In genomic region chr7:118502333-118502732, GRCm38 (mm10) we compare ENCODE assay signal across 31 mouse cellular contexts. TPM values are rescaled to one million over a fixed set of nuclear protein-coding genes. Genes with fewer than 3 reads are reported as not detected.
DNase-seq lines count a peak whose midpoint lies in the region; ATAC-seq and TF ChIP-seq lines count a peak whose summit lies in the region.
"Had no signal": no experiment of that assay in that cellular context is flagged by ENCODE, and none has a peak within 500 bp of the region (broad histone marks: within the 10 kb centered on the region; RNA-seq: fewer than 3 reads in every experiment).

No protein-coding gene starts in this region.

- in situ Hi-C loops in Patski (cut with MboI; ENCODE audit: low pct_unique_long_range_greater_than_20kb) = no loop called here

- DNase-seq in forebrain, postnatal 0 days = peak; percentile 13
- DNase-seq in midbrain, embryonic 11.5 days (ENCODE audit: low spot score, missing footprints) = no peak
- no peak for DNase-seq in Patski (ENCODE audit: low read depth, low spot score)
- DNase-seq in retina, postnatal 1 day = peak; percentile 55
- DNase-seq in cerebellum, adult 9-11 months = no peak
- DNase-seq: adrenal gland, adult 2 months; cerebellum, adult 11-12 months; gastrocnemius, postnatal 14 days; kidney, adult 9 months; kidney, postnatal 10 days; layer of hippocampus, adult 9-11 months; liver, embryonic 13.5 days; lung, adult 18-20 months; lung, postnatal 4 days; right cerebral cortex, postnatal 14 days had no signal

- ATAC-seq in forebrain, postnatal 0 days = peak; percentile 20; the same call in 1 of the 2 replicates
- ATAC-seq in forebrain, embryonic 13.5 days = no peak
- ATAC-seq in midbrain, embryonic 16.5 days = no peak
- ATAC-seq in midbrain, embryonic 11.5 days (ENCODE audit: low FRiP score) = no peak
- ATAC-seq in Patski = peak; percentile 28
- ATAC-seq: activated CD4-positive, CD25-positive, alpha-beta regulatory T cell, adult 4 months; forebrain, embryonic 16.5 days; intestine, embryonic 15.5 days; lung, postnatal 0 days; midbrain, embryonic 13.5 days had no signal

- no peaks in the 10 kb centered on the region for H3K36me3 ChIP-seq in forebrain, postnatal 0 days (ENCODE audit: insufficient read depth)
- H3K36me3 ChIP-seq in forebrain, embryonic 13.5 days (ENCODE audit: poor library complexity, severe bottlenecking) = no peaks in the 10 kb centered on the region
- H3K36me3 ChIP-seq in midbrain, embryonic 16.5 days (ENCODE audit: control insufficient read depth, insufficient read depth, low read length) = no peaks in the 10 kb centered on the region
- H3K36me3 ChIP-seq in midbrain, embryonic 11.5 days (ENCODE audit: control insufficient read depth, insufficient read depth, low read length) = no peaks in the 10 kb centered on the region
- H3K36me3 ChIP-seq: hindbrain, embryonic 12.5 days; intestine, embryonic 15.5 days; limb, embryonic 10.5 days; limb, embryonic 15.5 days; liver, embryonic 13.5 days; midbrain, embryonic 13.5 days; stomach, embryonic 15.5 days had no signal

- POLR2A ChIA-PET in Patski (lab: Charles Lee) = interaction anchor here (1.2 kb wide), 1 partner anchor 10 kb away, joined by 4 read pairs; no protein-coding TSS in a partner anchor

- H3K27me3 ChIP-seq in forebrain, postnatal 0 days (ENCODE audit: insufficient read depth, low read length) = no peaks in the 10 kb centered on the region
- H3K27me3 ChIP-seq in forebrain, embryonic 13.5 days = no peaks in the 10 kb centered on the region; the same call in 1 of the 2 replicates
- H3K27me3 ChIP-seq in midbrain, embryonic 16.5 days (ENCODE audit: control insufficient read depth, insufficient read depth, low read depth, low read length) = no peaks in the 10 kb centered on the region
- H3K27me3 ChIP-seq in midbrain, embryonic 11.5 days (ENCODE audit: control insufficient read depth, insufficient read depth, low read length) = no peaks in the 10 kb centered on the region
- H3K27me3 ChIP-seq in Patski = no peaks in the 10 kb centered on the region
- H3K27me3 ChIP-seq: hindbrain, embryonic 12.5 days; intestine, embryonic 15.5 days; limb, embryonic 15.5 days; liver, embryonic 13.5 days; midbrain, embryonic 13.5 days; stomach, embryonic 15.5 days had no signal

- no peaks in the 10 kb centered on the region for H3K4me1 ChIP-seq in forebrain, postnatal 0 days (ENCODE audit: insufficient read depth)
- no peaks in the 10 kb centered on the region for H3K4me1 ChIP-seq in forebrain, embryonic 13.5 days
- H3K4me1 ChIP-seq in midbrain, embryonic 16.5 days (ENCODE audit: control insufficient read depth, insufficient read depth, low read length) = no peaks in the 10 kb centered on the region
- no peaks in the 10 kb centered on the region for H3K4me1 ChIP-seq in midbrain, embryonic 11.5 days (ENCODE audit: control insufficient read depth, insufficient read depth, low read length)
- H3K4me1 ChIP-seq: limb, embryonic 10.5 days; limb, embryonic 15.5 days; liver, embryonic 13.5 days; midbrain, embryonic 13.5 days; stomach, embryonic 15.5 days had no signal

- H3K9ac ChIP-seq in forebrain, postnatal 0 days = no peak overlapping the region
- H3K9ac ChIP-seq in forebrain, embryonic 13.5 days = no peak overlapping the region
- H3K9ac ChIP-seq in midbrain, embryonic 16.5 days (ENCODE audit: low read depth, low read length) = no peak overlapping the region
- H3K9ac ChIP-seq in midbrain, embryonic 11.5 days (ENCODE audit: low read length) = no peak overlapping the region
- H3K9ac ChIP-seq: hindbrain, embryonic 12.5 days; intestine, embryonic 15.5 days; limb, embryonic 15.5 days; liver, embryonic 13.5 days; midbrain, embryonic 13.5 days; stomach, embryonic 15.5 days had no signal

- H3K4me2 ChIP-seq in forebrain, postnatal 0 days (ENCODE audit: low read depth) = no peak overlapping the region
- no peak overlapping the region; the same call in 1 of the 2 replicates for H3K4me2 ChIP-seq in forebrain, embryonic 13.5 days
- peak overlapping the region; percentile 22; the same call in 1 of the 2 replicates for H3K4me2 ChIP-seq in midbrain, embryonic 16.5 days (ENCODE audit: low read length)
- H3K4me2 ChIP-seq in midbrain, embryonic 11.5 days = no peak overlapping the region
- H3K4me2 ChIP-seq: hindbrain, embryonic 12.5 days; intestine, embryonic 15.5 days; limb, embryonic 15.5 days; liver, embryonic 13.5 days; midbrain, embryonic 13.5 days; stomach, embryonic 15.5 days had no signal

- H3K27ac ChIP-seq in forebrain, postnatal 0 days (ENCODE audit: low read depth, low read length) = no peak overlapping the region
- H3K27ac ChIP-seq in forebrain, embryonic 13.5 days = no peak overlapping the region
- no peak overlapping the region for H3K27ac ChIP-seq in midbrain, embryonic 16.5 days (ENCODE audit: low read length)
- no peak overlapping the region for H3K27ac ChIP-seq in midbrain, embryonic 11.5 days (ENCODE audit: low read depth, low read length)
- H3K27ac ChIP-seq: hindbrain, embryonic 12.5 days; intestine, embryonic 15.5 days; limb, embryonic 10.5 days; limb, embryonic 15.5 days; liver, embryonic 13.5 days; midbrain, embryonic 13.5 days; stomach, embryonic 15.5 days had no signal

- TF ChIP-seq CTCF in forebrain, postnatal 0 days (IDR thresholded peaks at IDR 0.05; ENCODE audit: low read depth) = no peak
- no peak for TF ChIP-seq CTCF in Patski (IDR thresholded peaks at IDR 0.05)

- no peak overlapping the region for H3K4me3 ChIP-seq in forebrain, postnatal 0 days (ENCODE audit: low read depth, low read length)
- no peak overlapping the region for H3K4me3 ChIP-seq in forebrain, embryonic 13.5 days
- H3K4me3 ChIP-seq in midbrain, embryonic 16.5 days (ENCODE audit: low read depth, low read length) = no peak overlapping the region
- no peak overlapping the region for H3K4me3 ChIP-seq in midbrain, embryonic 11.5 days (ENCODE audit: low read depth, low read length)
- H3K4me3 ChIP-seq: erythroblast, embryonic 14.5 days; hindbrain, embryonic 12.5 days; intestine, embryonic 15.5 days; limb, embryonic 10.5 days; limb, embryonic 15.5 days; liver, embryonic 13.5 days; megakaryocyte, embryonic 14.5 days; midbrain, embryonic 13.5 days; stomach, embryonic 15.5 days had no signal

- CTCF ChIA-PET in Patski (lab: Charles Lee) = no interaction called here

- 49% methylated on average over 8 of the region's 8 CpGs for WGBS in forebrain, postnatal 0 days
- WGBS in forebrain, embryonic 13.5 days = 67% methylated on average over 8 of the region's 8 CpGs
- WGBS in midbrain, embryonic 16.5 days = 63% methylated on average over 8 of the region's 8 CpGs
- 71% methylated on average over 8 of the region's 8 CpGs for WGBS in midbrain, embryonic 11.5 days

- peaks cover 2% of the 10 kb centered on the region; the same call in 1 of the 2 replicates for H3K9me3 ChIP-seq in forebrain, postnatal 0 days (ENCODE audit: low read length)
- H3K9me3 ChIP-seq in forebrain, embryonic 13.5 days (replicated peaks) = no peaks in the 10 kb centered on the region
- H3K9me3 ChIP-seq in midbrain, embryonic 16.5 days (replicated peaks; ENCODE audit: control insufficient read depth, low read length, poor library complexity, severe bottlenecking) = no peaks in the 10 kb centered on the region
- no peaks in the 10 kb centered on the region for H3K9me3 ChIP-seq in midbrain, embryonic 11.5 days (ENCODE audit: control insufficient read depth, low read length)
- H3K9me3 ChIP-seq: hindbrain, embryonic 12.5 days; intestine, embryonic 15.5 days; limb, embryonic 10.5 days; liver, embryonic 13.5 days; midbrain, embryonic 13.5 days; stomach, embryonic 15.5 days had no signal

RNA-seq across cellular contexts. Expression of gene Itpripl2, which starts 10.6 kb away (rescaled TPM):
- total RNA-seq in forebrain, postnatal 0 days (2014; rRNA removed) = 3.8 and 6.0 TPM in 2 replicates
- 0.42 and 0.43 TPM in 2 replicates for polyA plus RNA-seq in forebrain, postnatal 0 days (2015; fragmentation: Nextera tagmentation; extraction: Ambion mirVana)
- polyA plus RNA-seq in forebrain, embryonic 13.5 days (2015; fragmentation: Nextera tagmentation; extraction: Ambion mirVana) = 0.67 and 0.74 TPM in 2 replicates
- 0.39 and 0.75 TPM in 2 replicates for polyA plus RNA-seq in midbrain, embryonic 16.5 days (2015; fragmentation: Nextera tagmentation; extraction: Ambion mirVana)
- 0.72 and 0.77 TPM in 2 replicates for polyA plus RNA-seq in midbrain, embryonic 11.5 days (2014; fragmentation: Nextera tagmentation; extraction: Ambion mirVana)
- 23.7 TPM for polyA plus RNA-seq in Patski (2021)
- polyA plus RNA-seq: erythroblast, embryonic 14.5 days had no signal

RNA-seq across cellular contexts. Expression of gene Coq7, which starts 30.8 kb away (rescaled TPM):
- 47.6 and 48.3 TPM in 2 replicates for total RNA-seq in forebrain, postnatal 0 days (2014; rRNA removed)
- 115 and 134 TPM in 2 replicates for polyA plus RNA-seq in forebrain, postnatal 0 days (2015; fragmentation: Nextera tagmentation; extraction: Ambion mirVana)
- 109 and 119 TPM in 2 replicates for polyA plus RNA-seq in forebrain, embryonic 13.5 days (2015; fragmentation: Nextera tagmentation; extraction: Ambion mirVana)
- 79.8 and 81.4 TPM in 2 replicates for polyA plus RNA-seq in midbrain, embryonic 16.5 days (2015; fragmentation: Nextera tagmentation; extraction: Ambion mirVana)
- polyA plus RNA-seq in midbrain, embryonic 11.5 days (2014; fragmentation: Nextera tagmentation; extraction: Ambion mirVana) = 99.6 and 111 TPM in 2 replicates
- polyA plus RNA-seq in Patski (2021) = 61.7 TPM

RNA-seq across cellular contexts. Expression of gene Syt17, which starts 54.3 kb away (rescaled TPM):
- 19.6 and 22.5 TPM in 2 replicates for total RNA-seq in forebrain, postnatal 0 days (2014; rRNA removed)
- polyA plus RNA-seq in forebrain, postnatal 0 days (2015; fragmentation: Nextera tagmentation; extraction: Ambion mirVana) = 10.4 and 18.2 TPM in 2 replicates
- polyA plus RNA-seq in forebrain, embryonic 13.5 days (2015; fragmentation: Nextera tagmentation; extraction: Ambion mirVana) = 3.2 and 4.7 TPM in 2 replicates
- polyA plus RNA-seq in midbrain, embryonic 16.5 days (2015; fragmentation: Nextera tagmentation; extraction: Ambion mirVana) = 22.5 and 25.9 TPM in 2 replicates
- 3.5 and 3.7 TPM in 2 replicates for polyA plus RNA-seq in midbrain, embryonic 11.5 days (2014; fragmentation: Nextera tagmentation; extraction: Ambion mirVana)
- 30.0 TPM for polyA plus RNA-seq in Patski (2021)
- total RNA-seq: granulocyte monocyte progenitor cell, adult 5-6 weeks; monocyte, adult 5-6 weeks; neutrophil, adult 5-6 weeks had no signal

Comparison
In these comparisons a context has a peak if more than half of its experiments do, and no peak if none do; other contexts are left out.
1. ATAC-seq: peak in forebrain, postnatal 0 days (single experiment) and Patski (single experiment); none in forebrain, embryonic 13.5 days (single experiment), midbrain, embryonic 16.5 days (single experiment) and midbrain, embryonic 11.5 days (single experiment).
2. DNase-seq: peak in forebrain, postnatal 0 days (single experiment) and retina, postnatal 1 day (single experiment); none in midbrain, embryonic 11.5 days (single experiment), Patski (single experiment) and cerebellum, adult 9-11 months (single experiment).
3. RNA of gene Itpripl2, which starts 10.6 kb away (polyA plus RNA-seq): 23.7 TPM in Patski (single experiment); 0.72 to 0.77 TPM in midbrain, embryonic 11.5 days, 0.67 to 0.74 TPM in forebrain, embryonic 13.5 days, 0.42 to 0.43 TPM in forebrain, postnatal 0 days and 0.39 to 0.75 TPM in midbrain, embryonic 16.5 days; every median in the first group is over 10 times any median in the second.